Mouse (Mus musculus) v-Abl transformed pro-B cells (cell line): ENCODE results near the gene Rreb1.

Experiments
- in situ Hi-C, 2 experiments: fragments of 400-800 bp; cut with MboI; formaldehyde crosslinking; loops; one replicate each; pipeline ENCODE4 v1.15.1; 2025; ENCODE audit not compliant: unreplicated experiment in 2 of 2

Rreb1 gene

DNA sequence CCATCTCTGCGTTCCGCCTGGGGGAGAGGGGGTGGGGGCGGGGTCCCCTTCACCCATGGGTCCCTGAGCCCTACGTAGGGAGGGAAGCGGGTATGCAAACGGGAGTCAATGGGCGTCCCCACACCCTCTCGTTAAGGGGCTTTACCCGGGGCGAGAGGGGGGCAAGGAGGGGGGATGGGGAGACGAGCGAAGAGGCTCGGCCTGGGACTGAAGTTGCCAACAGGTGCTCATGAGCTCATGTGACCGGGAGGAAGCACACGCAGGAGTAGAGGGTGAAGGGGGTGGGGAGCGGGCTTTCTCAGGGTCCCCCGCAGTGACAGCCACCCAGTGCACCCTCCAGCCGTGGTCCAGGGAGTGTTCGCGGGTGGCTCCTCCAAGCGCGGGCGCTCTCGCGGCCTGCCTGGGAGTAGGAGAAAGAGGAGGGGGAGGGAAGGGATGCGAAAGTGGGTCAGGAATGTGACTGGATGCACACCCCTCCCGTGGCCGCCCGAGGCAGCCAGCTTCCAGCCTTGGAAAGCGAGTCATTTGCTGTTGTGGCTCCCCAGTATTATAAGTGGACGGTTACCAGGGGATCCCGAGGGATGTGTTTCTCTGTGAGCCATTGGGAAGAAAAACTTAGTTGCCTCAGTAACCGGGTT, 513 bp downstream of the Rreb1 start:
- in situ Hi-C loops: no loop called here

- in situ Hi-C loops: no loop called here
Measured at GRCm38 (mm10) chr13:37779251-37779667, 1.1 kb downstream of the Rreb1 start.

DNA sequence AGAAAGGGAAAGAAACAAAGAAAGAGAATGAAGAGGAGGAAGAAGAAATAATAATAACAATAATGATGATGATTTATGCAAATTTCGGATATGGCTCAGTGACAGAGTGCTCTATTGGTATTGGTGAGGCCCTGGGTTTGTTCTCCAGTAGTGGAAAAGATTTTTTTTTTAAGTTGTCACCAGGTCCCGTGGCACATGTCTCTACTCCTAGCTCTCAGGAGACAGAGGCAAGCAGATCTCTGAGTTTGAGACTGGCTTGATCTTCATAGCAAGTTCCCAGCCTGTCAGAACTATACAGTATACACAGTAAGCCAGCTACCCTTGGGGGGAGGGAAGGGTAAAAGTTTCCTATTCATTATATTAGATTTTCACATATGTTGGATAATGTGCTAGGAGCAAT, 3.4 kb downstream of the Rreb1 start:
- in situ Hi-C loops: no loop called here

DNA sequence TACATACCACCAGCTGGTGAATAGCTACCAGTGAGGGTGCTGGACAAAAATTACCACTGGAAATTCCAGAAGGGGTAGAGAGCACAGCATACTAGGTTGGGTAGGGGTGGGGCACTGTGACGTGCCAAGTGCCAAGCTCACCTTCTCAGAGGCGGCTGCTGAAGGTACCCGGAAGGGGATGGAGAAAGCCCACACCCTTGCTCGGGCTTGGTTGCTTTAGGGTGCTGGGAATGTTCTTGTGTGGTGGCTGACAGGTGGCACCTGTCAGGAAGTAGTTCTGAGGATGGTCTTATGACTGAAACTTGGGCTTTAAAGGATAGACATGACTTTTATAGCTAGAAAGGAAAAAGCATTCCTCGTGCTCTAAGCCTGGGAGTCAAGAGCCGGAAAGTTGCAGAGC, 3.9 kb downstream of the Rreb1 start:
- in situ Hi-C loops: no loop called here

- in situ Hi-C loops: no loop called here
Measured at GRCm38 (mm10) chr13:37783676-37784075, 5.5 kb downstream of the Rreb1 start.

- in situ Hi-C loops: no loop called here
Measured at GRCm38 (mm10) chr13:37784226-37784625, 6.0 kb downstream of the Rreb1 start.

- in situ Hi-C loops: no loop called here
Measured at GRCm38 (mm10) chr13:37792739-37793336, 14.6 kb downstream of the Rreb1 start.

DNA sequence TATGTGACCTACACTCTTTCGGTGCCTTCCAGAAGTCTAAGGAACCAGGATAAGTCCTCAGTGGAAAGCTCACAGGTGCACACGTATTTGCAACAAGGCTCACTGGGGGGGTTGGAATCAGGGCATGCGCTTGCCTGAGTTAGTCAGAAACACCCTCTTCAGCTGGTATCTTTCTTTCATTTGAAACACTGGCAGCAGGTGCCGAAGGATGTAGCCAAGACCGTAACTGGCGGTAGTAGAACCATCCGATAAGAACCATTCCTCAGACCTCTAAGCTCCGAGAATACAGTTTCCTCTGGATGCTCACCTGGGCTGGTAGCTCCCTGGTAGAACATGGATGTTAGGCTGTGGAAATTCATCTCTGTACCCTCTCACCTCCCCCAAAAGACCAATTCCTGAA, 20.6 kb downstream of the Rreb1 start:
- in situ Hi-C loops: no loop called here

DNA sequence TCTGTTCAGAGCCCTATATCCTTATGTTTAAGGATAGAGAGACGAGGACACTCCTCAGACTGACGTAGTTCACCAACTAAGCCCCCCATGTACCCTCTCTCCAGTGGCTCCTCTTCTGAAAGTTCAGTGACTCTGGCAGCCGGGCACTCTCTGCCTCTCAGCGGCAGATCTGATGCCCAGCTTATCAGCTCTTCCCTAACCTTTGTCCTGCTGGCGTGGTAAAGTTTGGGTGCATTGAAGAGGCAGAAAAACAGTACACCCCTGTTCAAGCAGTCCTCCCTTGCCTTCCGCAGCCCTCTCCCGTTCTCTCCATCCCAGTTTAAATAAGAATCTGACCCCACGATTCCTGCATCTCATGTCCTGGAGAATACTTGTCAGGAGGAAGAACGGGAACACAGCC, 21.2 kb downstream of the Rreb1 start:
- in situ Hi-C loops: no loop called here

- in situ Hi-C loops: no loop called here
Measured at GRCm38 (mm10) chr13:37801101-37802075, 23.2 kb downstream of the Rreb1 start.

- in situ Hi-C loops: no loop called here
Measured at GRCm38 (mm10) chr13:37802246-37803003, 24.2 kb downstream of the Rreb1 start.

GRCm38 (mm10) chr13:37803244-37803643, 25.0 kb downstream of the Rreb1 start:
- in situ Hi-C loops: no loop called here

- in situ Hi-C loops: no loop called here
Measured at GRCm38 (mm10) chr13:37804023-37804422, 25.8 kb downstream of the Rreb1 start.

- in situ Hi-C loops: loop anchor here in 1 of 2 experiments (10.0 kb wide), 1 partner anchor 270 kb away; no protein-coding TSS in a partner anchor
Measured at GRCm38 (mm10) chr13:37815001-37815400, 36.8 kb downstream of the Rreb1 start.

- in situ Hi-C loops: loop anchor here in 1 of 2 experiments (10.0 kb wide), 1 partner anchor 272 kb away; no protein-coding TSS in a partner anchor
Measured at GRCm38 (mm10) chr13:37816736-37817135, 38.5 kb downstream of the Rreb1 start.

- in situ Hi-C loops: no loop called here
Measured at GRCm38 (mm10) chr13:37821413-37821812, 43.2 kb downstream of the Rreb1 start.

DNA sequence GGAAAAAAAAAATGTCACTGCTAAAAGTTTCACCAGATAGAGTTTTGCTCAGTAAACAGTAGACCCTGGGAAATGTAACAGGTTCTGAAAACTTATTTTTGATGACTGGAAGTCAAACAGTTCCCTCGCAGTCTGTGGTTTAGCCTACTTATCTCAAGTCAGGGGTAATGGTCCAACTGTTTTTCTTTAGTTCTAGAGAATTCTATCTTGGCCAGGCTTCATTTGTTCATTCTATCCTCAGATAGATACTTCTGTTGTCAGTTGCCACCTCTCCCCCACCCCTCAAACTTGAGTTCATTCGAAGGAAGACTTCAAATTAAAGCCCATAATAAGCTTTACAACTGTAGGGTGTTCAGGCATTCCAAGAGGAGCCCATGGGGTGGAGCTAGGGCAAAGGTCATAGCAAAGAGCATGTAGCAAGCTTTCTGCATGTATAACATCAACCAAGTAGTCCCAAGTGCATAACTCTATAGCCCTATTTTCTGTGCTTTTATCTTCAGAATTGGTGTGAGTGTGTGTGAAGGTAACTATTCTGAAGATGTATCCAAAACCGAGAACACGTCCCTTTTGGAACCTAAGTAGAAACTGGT, 46.2 kb downstream of the Rreb1 start:
- in situ Hi-C loops: no loop called here

- in situ Hi-C loops: loop anchor here in 1 of 2 experiments (25.0 kb wide), 1 partner anchor 112 kb away; no protein-coding TSS in a partner anchor
Measured at GRCm38 (mm10) chr13:37824956-37825645, 46.9 kb downstream of the Rreb1 start.

GRCm38 (mm10) chr13:37825646-37826280, 47.6 kb downstream of the Rreb1 start:
- in situ Hi-C loops: loop anchor here in 1 of 2 experiments (25.0 kb wide), 1 partner anchor 112 kb away; no protein-coding TSS in a partner anchor
